Mouse (Mus musculus) cerebellum, adult 2 months (tissue): Measurements from ENCODE around the gene Zfp866.

Source experiments
- CTCF ChIP-seq: fragments of 200-500 bp; IDR thresholded peaks from 2 replicates; pipeline ENCODE4 v1.5.1; 2011; ENCODE audit warnings: low read depth, mild to moderate bottlenecking, control low read depth, low read length, moderate library complexity, borderline replicate concordance; ENCODE audit not compliant: insufficient read depth
- POLR2A ChIP-seq: fragments of 200-500 bp; IDR thresholded peaks from 2 replicates; pipeline ENCODE4 v1.6.1; 2011; ENCODE audit warnings: low read length, control low read depth, borderline replicate concordance; ENCODE audit not compliant: insufficient read depth

DNA sequence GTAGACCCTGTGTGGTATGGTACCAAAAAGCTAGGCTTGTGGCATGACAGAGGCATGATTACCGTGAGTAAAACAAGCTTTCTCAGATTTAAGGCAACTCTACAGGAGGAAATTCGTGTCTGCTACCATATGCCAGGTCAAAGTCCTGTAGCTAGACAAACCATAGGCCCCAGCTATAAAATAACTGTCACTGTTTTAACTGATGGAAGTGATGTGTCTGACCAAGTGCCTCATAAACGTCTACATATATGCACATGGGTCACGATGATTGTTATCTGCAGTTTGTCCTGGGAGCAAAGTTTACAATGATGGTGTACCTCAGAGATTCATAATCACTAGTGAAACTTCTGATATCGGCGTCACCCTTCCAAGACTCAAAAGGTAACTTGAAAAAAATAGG lies 50.2 kb downstream of the Zfp866 start:
- no peak for TF ChIP-seq CTCF
- no peak for TF ChIP-seq POLR2A
